Mouse (Mus musculus): Measurements from ENCODE around the gene Igsf8. TPM values are rescaled to one million over a fixed set of nuclear protein-coding genes. Genes with fewer than 3 reads are reported as not detected.
A peak's percentile ranks its signal among the peaks of the same experiment; 100 is the strongest.
"Not testable (repeated sequence)": the region's sequence is repeated elsewhere in the genome, so short reads cannot be mapped to it uniquely, and the experiment has no call there.

Igsf8 gene
- polyA plus RNA-seq, 1 experiment from 2014 or later, result 112 TPM

- ATAC-seq, result no peak
- Histone ChIP-seq H3K4me2 (replicated peaks) (no peak overlapping the region), H3K9me3 (no peaks in the 10 kb centered on the region), H3K9ac (replicated peaks) (no peak overlapping the region), H3K4me1 (replicated peaks) (peaks cover 11% of the 10 kb centered on the region), H3K27me3 (peaks cover 19% of the 10 kb centered on the region), H3K27ac (no peak overlapping the region), H3K4me3 (replicated peaks) (no peak overlapping the region), H3K36me3 (no peaks in the 10 kb centered on the region)
- 24% methylated on average over 6 of the region's 6 CpGs for WGBS
Measured at GRCm38 (mm10) chr1:172240945-172241708, 20.3 kb upstream of the Igsf8 start.

- Histone ChIP-seq H3K9ac (replicated peaks) (no peak overlapping the region), H3K4me3 (replicated peaks) (no peak overlapping the region), H3K36me3 (no peaks in the 10 kb centered on the region), H3K27me3 (peaks cover 19% of the 10 kb centered on the region), H3K9me3 (no peaks in the 10 kb centered on the region), H3K4me2 (replicated peaks) (no peak overlapping the region), H3K4me1 (replicated peaks) (peaks cover 11% of the 10 kb centered on the region), H3K27ac (no peak overlapping the region)
- peak; percentile 80 for ATAC-seq
- WGBS, result 17% methylated on average over 2 of the region's 2 CpGs
Measured at GRCm38 (mm10) chr1:172242401-172242800, 19.0 kb upstream of the Igsf8 start.

- H3K27me3 ChIP-seq, result peaks cover 19% of the 10 kb centered on the region
- peaks cover 11% of the 10 kb centered on the region for H3K4me1 ChIP-seq (replicated peaks)
- WGBS, result 32% methylated on average over 16 of the region's 16 CpGs
- no peak overlapping the region for H3K4me2 ChIP-seq (replicated peaks)
- no peaks in the 10 kb centered on the region for H3K9me3 ChIP-seq
- no peak overlapping the region for H3K27ac ChIP-seq
- H3K9ac ChIP-seq (replicated peaks), result no peak overlapping the region
- no peaks in the 10 kb centered on the region for H3K36me3 ChIP-seq
- H3K4me3 ChIP-seq (replicated peaks), result no peak overlapping the region
- ATAC-seq, result no peak
Measured at GRCm38 (mm10) chr1:172243547-172244205, 17.8 kb upstream of the Igsf8 start.

GRCm38 (mm10) chr1:172244645-172245044 lies 16.8 kb upstream of the Igsf8 start:
- H3K9ac ChIP-seq (replicated peaks); H3K9me3 ChIP-seq; H3K27ac ChIP-seq; H3K36me3 ChIP-seq; H3K4me3 ChIP-seq (replicated peaks); H3K4me2 ChIP-seq (replicated peaks); ATAC-seq: not testable (repeated sequence)
- 48% methylated on average over 23 of the region's 23 CpGs for WGBS
- H3K27me3 ChIP-seq, result peaks cover 19% of the 10 kb centered on the region
- H3K4me1 ChIP-seq (replicated peaks), result peaks cover 11% of the 10 kb centered on the region

GRCm38 (mm10) chr1:172247216-172247615 lies 14.2 kb upstream of the Igsf8 start:
- 68% methylated on average over 4 of the region's 4 CpGs for WGBS
- no peak overlapping the region for H3K4me3 ChIP-seq (replicated peaks)

GRCm38 (mm10) chr1:172247679-172248078 lies 13.8 kb upstream of the Igsf8 start:
- Histone ChIP-seq H3K4me2 (replicated peaks) (no peak overlapping the region), H3K4me1 (replicated peaks) (peaks cover 3% of the 10 kb centered on the region; the same call in 1 of the 2 replicates), H3K36me3 (no peaks in the 10 kb centered on the region), H3K9me3 (no peaks in the 10 kb centered on the region), H3K4me3 (replicated peaks) (no peak overlapping the region), H3K27ac (no peak overlapping the region), H3K27me3 (peaks cover 19% of the 10 kb centered on the region), H3K9ac (replicated peaks) (no peak overlapping the region)
- 55% methylated on average over 2 of the region's 2 CpGs for WGBS
- ATAC-seq, result peak; percentile 50; the same call in 1 of the 2 replicates

More at GRCm38 (mm10) chr1:172247216-172247615, 14.2 kb upstream of the Igsf8 start:
- H3K4me1 ChIP-seq (replicated peaks), result peaks cover 3% of the 10 kb centered on the region; the same call in 1 of the 2 replicates
- H3K36me3 ChIP-seq, result no peaks in the 10 kb centered on the region
- peaks cover 19% of the 10 kb centered on the region for H3K27me3 ChIP-seq
- no peak overlapping the region for H3K9ac ChIP-seq (replicated peaks)
- no peaks in the 10 kb centered on the region for H3K9me3 ChIP-seq
- no peak overlapping the region for H3K4me2 ChIP-seq (replicated peaks)
- ATAC-seq, result no peak
- H3K27ac ChIP-seq, result no peak overlapping the region

GRCm38 (mm10) chr1:172258314-172258713 lies 3.1 kb upstream of the Igsf8 start, which contains the start of gene Atp1a4:
Gene Atp1a4, minus strand, starts transcription at chr1:172258414.
- Histone ChIP-seq H3K36me3 (no peaks in the 10 kb centered on the region), H3K4me3 (replicated peaks) (no peak within 1 kb of the TSS), H3K27ac (no peak within 1 kb of the TSS), H3K9me3 (no peaks in the 10 kb centered on the region), H3K27me3 (no peaks in the 10 kb centered on the region), H3K4me1 (replicated peaks) (peaks cover 11% of the 10 kb centered on the region), H3K9ac (replicated peaks) (no peak within 1 kb of the TSS), H3K4me2 (replicated peaks) (no peak within 1 kb of the TSS)
- WGBS, result 87% methylated on average over 6 of the region's 6 CpGs
- ATAC-seq, result no peak

GRCm38 (mm10) chr1:172271208-172271607 lies 9.8 kb downstream of the Igsf8 start:
- H3K27ac ChIP-seq, result peak overlapping the region; percentile 32; the same call in 1 of the 2 replicates
- ATAC-seq, result peak; percentile 40; the same call in 1 of the 2 replicates
- no peak overlapping the region for H3K4me3 ChIP-seq (replicated peaks)
- H3K27me3 ChIP-seq, result peaks cover 4% of the 10 kb centered on the region; the same call in 1 of the 2 replicates
- WGBS, result 61% methylated on average over 3 of the region's 3 CpGs
- no peaks in the 10 kb centered on the region for H3K36me3 ChIP-seq
- no peaks in the 10 kb centered on the region for H3K9me3 ChIP-seq
- no peak overlapping the region for H3K9ac ChIP-seq (replicated peaks)
- no peak overlapping the region for H3K4me2 ChIP-seq (replicated peaks)
- peaks cover 12% of the 10 kb centered on the region for H3K4me1 ChIP-seq (replicated peaks)

- H3K36me3 ChIP-seq, result no peaks in the 10 kb centered on the region
- ATAC-seq, result peak; percentile 91
- no peak overlapping the region for H3K9ac ChIP-seq (replicated peaks)
- peaks cover 12% of the 10 kb centered on the region for H3K4me1 ChIP-seq (replicated peaks)
- H3K9me3 ChIP-seq, result no peaks in the 10 kb centered on the region
- H3K27me3 ChIP-seq, result peaks cover 4% of the 10 kb centered on the region; the same call in 1 of the 2 replicates
- H3K4me2 ChIP-seq (replicated peaks), result no peak overlapping the region
- no peak overlapping the region for H3K4me3 ChIP-seq (replicated peaks)
- H3K27ac ChIP-seq, result peak overlapping the region; percentile 32; the same call in 1 of the 2 replicates
- 29% methylated on average over 10 of the region's 10 CpGs for WGBS
Measured at GRCm38 (mm10) chr1:172271765-172272164, 10.3 kb downstream of the Igsf8 start.

GRCm38 (mm10) chr1:172273386-172273785 lies 11.9 kb downstream of the Igsf8 start:
- no peak overlapping the region for H3K4me2 ChIP-seq (replicated peaks)
- H3K27me3 ChIP-seq, result peaks cover 4% of the 10 kb centered on the region; the same call in 1 of the 2 replicates
- H3K36me3 ChIP-seq, result no peaks in the 10 kb centered on the region
- H3K9me3 ChIP-seq, result no peaks in the 10 kb centered on the region
- H3K4me3 ChIP-seq (replicated peaks), result no peak overlapping the region
- no peak overlapping the region for H3K9ac ChIP-seq (replicated peaks)
- H3K4me1 ChIP-seq (replicated peaks), result peaks cover 12% of the 10 kb centered on the region
- ATAC-seq, result no peak
- 94% methylated on average over 6 of the region's 6 CpGs for WGBS
- no peak overlapping the region for H3K27ac ChIP-seq

- ATAC-seq, result no peak
- H3K4me1 ChIP-seq (replicated peaks), result peaks cover 12% of the 10 kb centered on the region
- H3K4me3 ChIP-seq (replicated peaks), result no peak overlapping the region
- no peaks in the 10 kb centered on the region for H3K36me3 ChIP-seq
- WGBS, result 61% methylated on average over 5 of the region's 5 CpGs
- H3K4me2 ChIP-seq (replicated peaks), result no peak overlapping the region
- H3K9ac ChIP-seq (replicated peaks), result no peak overlapping the region
- peaks cover 4% of the 10 kb centered on the region; the same call in 1 of the 2 replicates for H3K27me3 ChIP-seq
- no peak overlapping the region for H3K27ac ChIP-seq
- no peaks in the 10 kb centered on the region for H3K9me3 ChIP-seq
Measured at GRCm38 (mm10) chr1:172274116-172274515, 12.7 kb downstream of the Igsf8 start.

GRCm38 (mm10) chr1:172274547-172274946 lies 13.1 kb downstream of the Igsf8 start:
- Histone ChIP-seq H3K4me2 (replicated peaks) (no peak overlapping the region), H3K27me3 (peaks cover 4% of the 10 kb centered on the region; the same call in 1 of the 2 replicates), H3K27ac (no peak overlapping the region), H3K4me1 (replicated peaks) (peaks cover 12% of the 10 kb centered on the region), H3K9ac (replicated peaks) (no peak overlapping the region), H3K36me3 (no peaks in the 10 kb centered on the region), H3K9me3 (no peaks in the 10 kb centered on the region), H3K4me3 (replicated peaks) (no peak overlapping the region)
- 73% methylated on average over 5 of the region's 5 CpGs for WGBS
- ATAC-seq, result no peak
